Mouse (Mus musculus) small intestine, adult 10 weeks (tissue): Measurements from ENCODE around the gene Nxnl1. TPM values are rescaled to one million over a fixed set of nuclear protein-coding genes. Genes with fewer than 3 reads are reported as not detected.

Experiments used
- polyA plus RNA-seq: library from polyadenylated mRNA; stranded (reverse); fragments of 350-450 nt; fragmentation: Illumina TruSeq; extraction: RNeasy Lipid Tissue Mini Kit (QIAGEN cat#74804); gene quantifications from one replicate; pipeline ENCODE4 v1.2.3, GENCODE M21; 2014; ENCODE audit warnings: low replicate concordance

Gene Nxnl1
- polyA plus RNA-seq, result not detected

DNA sequence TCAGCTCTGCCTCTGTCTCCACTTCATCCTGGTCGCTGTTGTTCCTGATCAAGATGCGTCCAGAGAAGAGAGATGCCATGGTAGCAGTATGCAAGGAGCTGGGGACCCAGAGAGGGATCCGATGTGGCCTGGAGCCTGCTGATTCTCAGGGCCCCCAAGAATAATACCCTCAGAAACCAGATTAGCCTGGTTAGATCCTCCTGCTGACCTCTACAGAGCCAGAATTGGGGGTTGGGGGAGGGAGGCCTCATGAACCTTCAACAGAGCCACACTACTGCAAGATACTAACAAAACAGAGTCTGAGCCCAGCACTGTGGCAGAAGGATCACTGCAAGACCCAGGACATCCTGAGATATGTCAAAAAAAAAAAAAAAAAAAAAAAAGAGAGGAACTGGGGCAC lies at the start of gene Nxnl1:
TSS of gene Nxnl1 (minus strand) at position 101 of the 400 bp plus-strand sequence.

DNA sequence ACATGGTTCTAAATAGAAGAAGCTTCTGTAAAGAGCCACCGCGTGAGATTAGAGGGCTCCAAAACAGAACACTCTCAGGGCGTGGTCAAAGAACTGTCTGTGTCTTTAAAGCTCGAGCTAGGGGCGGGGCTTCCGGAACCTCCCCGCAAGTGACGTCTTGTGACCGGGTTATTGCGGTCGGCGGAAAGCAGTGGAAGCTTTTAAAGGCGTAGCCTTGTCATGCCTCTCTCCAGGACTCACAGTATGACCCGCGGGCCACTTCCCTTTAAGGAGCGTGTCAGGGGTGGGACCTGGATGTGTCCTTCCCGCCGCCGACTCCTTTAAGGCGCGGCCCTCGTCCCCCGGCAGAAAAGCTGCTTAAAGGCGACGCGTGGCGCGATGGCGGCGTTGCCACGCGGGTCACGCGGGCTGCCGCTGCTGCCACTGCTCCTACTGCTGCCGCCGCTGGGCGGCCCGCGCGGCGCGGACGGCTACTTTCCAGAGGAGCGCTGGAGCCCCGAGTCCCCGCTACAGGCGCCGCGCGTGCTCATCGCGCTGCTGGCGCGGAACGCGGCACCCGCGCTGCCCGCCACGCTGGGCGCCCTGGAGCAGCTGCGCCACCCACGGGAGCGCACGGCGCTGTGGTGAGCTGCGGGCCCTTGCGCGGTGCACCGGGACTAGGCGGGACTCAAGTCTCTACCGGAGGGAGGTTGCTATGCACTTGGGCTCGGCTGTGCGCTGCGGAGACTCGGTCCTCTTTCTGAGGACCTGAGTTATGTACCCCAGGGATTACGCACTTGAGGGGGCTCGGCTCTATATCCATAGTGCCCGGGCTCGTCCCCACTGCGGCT lies 44.6 kb upstream of the Nxnl1 start, which contains the start of gene Colgalt1:
TSS of gene Colgalt1 (plus strand) at position 177 of the 830 bp plus-strand sequence.

GRCm38 (mm10) chr8:71597451-71597850 lies 31.1 kb upstream of the Nxnl1 start, which contains the start of gene Fam129c:
Fam129c (plus strand) TSS chr8:71597648.

GRCm38 (mm10) chr8:71591471-71592373 lies 25.3 kb upstream of the Nxnl1 start, which contains the start of gene Pgls:
Pgls (plus strand) TSS chr8:71592176.

GRCm38 (mm10) chr8:71568387-71568937 lies 2.1 kb upstream of the Nxnl1 start, which contains the start of gene Slc27a1:
Slc27a1 (plus strand) TSS chr8:71568882.

GRCm38 (mm10) chr8:71558071-71558957 lies 8.1 kb downstream of the Nxnl1 start, which contains the start of gene Tmem221:
Tmem221 (minus strand) TSS chr8:71558871.

GRCm38 (mm10) chr8:71542632-71543343 lies 23.6 kb downstream of the Nxnl1 start, which contains the start of gene Mvb12a:
Mvb12a (plus strand) TSS chr8:71542922.

DNA sequence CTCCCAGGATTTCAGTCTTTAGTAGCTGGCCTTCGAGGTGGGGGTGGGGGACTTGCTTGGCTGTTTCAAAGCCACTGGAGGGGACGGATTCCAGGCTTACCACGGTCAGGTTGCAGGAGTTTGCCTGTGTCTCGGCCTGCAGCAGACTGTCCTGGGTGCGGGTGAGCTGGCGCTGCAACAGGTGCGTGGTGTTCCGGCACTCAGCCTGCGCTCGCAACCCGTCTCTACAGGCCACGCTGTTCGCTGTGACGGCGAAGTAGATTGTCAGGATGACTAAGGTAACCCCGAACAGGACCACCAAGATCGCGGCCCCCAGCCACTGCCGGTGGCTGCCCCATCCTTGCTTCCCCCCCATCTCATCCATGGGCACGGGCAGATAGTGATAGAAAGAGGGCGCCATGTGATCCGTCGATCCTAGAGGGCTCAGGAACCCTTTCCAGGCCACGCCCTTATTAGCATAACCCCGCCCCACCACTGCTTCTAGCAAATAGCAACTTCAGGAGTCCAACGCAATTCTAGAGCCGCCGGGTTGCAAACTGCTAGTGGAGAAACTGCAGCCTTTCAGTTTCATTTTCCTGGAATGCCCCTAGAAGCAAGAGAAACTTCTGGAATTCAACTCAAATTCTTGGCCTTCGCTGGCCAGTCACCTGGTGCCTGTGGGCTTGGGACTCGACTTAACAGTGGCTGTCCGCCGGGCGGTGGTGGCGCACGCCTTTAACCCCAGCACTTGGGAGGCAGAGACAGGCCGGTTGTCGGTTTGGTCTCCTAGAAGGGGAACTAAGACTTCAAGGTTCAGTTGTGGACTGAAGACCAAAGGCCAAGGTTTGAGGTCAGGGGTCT lies 29.2 kb downstream of the Nxnl1 start, which contains the start of gene Bst2:
TSS of gene Bst2 (minus strand) at position 429 of the 840 bp plus-strand sequence.

GRCm38 (mm10) chr8:71525226-71526050 lies 41.0 kb downstream of the Nxnl1 start, which contains the start of gene Ccdc194:
Ccdc194 (minus strand) TSS chr8:71525711.

DNA sequence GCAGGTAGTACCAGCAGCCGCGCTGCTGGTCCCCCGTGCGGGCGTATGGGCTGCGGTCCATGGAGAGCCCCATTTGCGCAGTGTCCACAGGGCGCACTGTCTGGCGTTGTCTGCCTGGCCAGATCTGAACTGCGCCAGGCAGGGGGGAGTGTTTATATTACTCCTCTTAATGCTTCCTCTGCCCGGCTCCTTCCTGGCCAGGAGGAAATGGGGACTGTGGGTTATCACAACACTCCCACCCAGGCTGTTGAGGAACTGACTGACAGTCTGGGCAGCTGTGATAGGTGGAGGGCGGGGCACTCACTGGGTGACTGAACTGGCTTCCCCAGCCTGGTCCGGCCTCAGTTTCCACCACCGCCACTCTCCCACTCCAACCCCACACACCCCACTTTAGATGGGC lies 54.8 kb downstream of the Nxnl1 start, which contains the start of gene Plvap:
TSS of gene Plvap (minus strand) at position 109 of the 400 bp plus-strand sequence.

Other genes starting within 250 kb of the Nxnl1 start
- 0.78 TPM for gene Use1, start 199.8 kb downstream of the Nxnl1 start, polyA plus RNA-seq
- 1.7 TPM for gene Ocel1, start 195.3 kb downstream of the Nxnl1 start, polyA plus RNA-seq
- gene Nr2f6, start 184.6 kb downstream of the Nxnl1 start, polyA plus RNA-seq, result 1.4 TPM
- 0.63 TPM for gene Ushbp1, start 170.8 kb downstream of the Nxnl1 start, polyA plus RNA-seq
- 8.0 TPM for gene Babam1, start 169.7 kb downstream of the Nxnl1 start, polyA plus RNA-seq
- gene Ankle1, start 160.6 kb downstream of the Nxnl1 start, polyA plus RNA-seq, result 2.5 TPM
- not detected for gene Abhd8, start 102.9 kb downstream of the Nxnl1 start, polyA plus RNA-seq
- 9.5 TPM for gene Mrpl34, start 101.6 kb downstream of the Nxnl1 start, polyA plus RNA-seq
- gene Dda1, start 97.4 kb downstream of the Nxnl1 start, polyA plus RNA-seq, result 2.4 TPM
- 1.2 TPM for gene Ano8, start 80.6 kb downstream of the Nxnl1 start, polyA plus RNA-seq
- 1.7 TPM for gene Gtpbp3, start 78.5 kb downstream of the Nxnl1 start, polyA plus RNA-seq
- 1.4 TPM for gene Plvap, start 54.8 kb downstream of the Nxnl1 start, polyA plus RNA-seq
- gene Ccdc194, start 40.9 kb downstream of the Nxnl1 start, polyA plus RNA-seq, result not detected
- gene Bst2, start 29.1 kb downstream of the Nxnl1 start, polyA plus RNA-seq, result 0.82 TPM
- 2.9 TPM for gene Mvb12a, start 23.7 kb downstream of the Nxnl1 start, polyA plus RNA-seq
- not detected for gene Tmem221, start 7.7 kb downstream of the Nxnl1 start, polyA plus RNA-seq
- gene Slc27a1, start 2.3 kb upstream of the Nxnl1 start, polyA plus RNA-seq, result 0.41 TPM
- gene Pgls, start 25.6 kb upstream of the Nxnl1 start, polyA plus RNA-seq, result 0.59 TPM
- gene Fam129c, start 31.0 kb upstream of the Nxnl1 start, polyA plus RNA-seq, result 1.0 TPM
- gene Colgalt1, start 44.4 kb upstream of the Nxnl1 start, polyA plus RNA-seq, result 26.0 TPM
- 0.04 TPM for gene Unc13a, start 105.2 kb upstream of the Nxnl1 start, polyA plus RNA-seq
- gene Jak3, start 109.7 kb upstream of the Nxnl1 start, polyA plus RNA-seq, result not detected
- gene Insl3, start 122.6 kb upstream of the Nxnl1 start, polyA plus RNA-seq, result not detected
- gene B3gnt3, start 135.2 kb upstream of the Nxnl1 start, polyA plus RNA-seq, result 119 TPM
- not detected for gene Fcho1, start 159.1 kb upstream of the Nxnl1 start, polyA plus RNA-seq